Mouse (Mus musculus) urinary bladder, postnatal 36 days (tissue): ENCODE data around the gene Nmur1.
"Not testable (repeated sequence)": the region's sequence is repeated elsewhere in the genome, so short reads cannot be mapped to it uniquely, and the experiment has no call there.

Experiments
- DNase-seq, 2 experiments: peaks; one replicate each; pipeline ENCODE4 v3.0.0; 2022; ENCODE audit warnings: low spot score in 2 of 2, mixed read lengths in 1 of 2

Gene Nmur1

DNA sequence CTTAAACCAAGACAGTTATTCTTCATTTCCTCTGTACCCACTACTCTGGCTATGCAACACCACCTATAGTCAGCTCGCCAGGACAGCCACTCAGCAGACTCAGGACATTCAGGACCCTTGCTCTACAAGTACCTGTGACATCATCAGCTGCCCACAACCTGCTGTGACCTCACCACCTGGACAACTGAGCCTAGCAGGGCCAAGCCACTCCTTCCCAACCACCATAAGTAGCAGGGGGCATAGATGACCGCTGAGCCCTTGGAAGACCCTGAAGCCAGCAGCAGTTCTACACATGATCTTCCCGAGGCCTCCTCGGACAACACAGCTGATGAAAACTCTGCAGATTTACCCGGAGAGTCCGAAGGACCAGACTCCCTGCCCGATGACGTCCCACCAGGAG is at the start of gene Nmur1, which contains the start of gene Tex44:
TSS of gene Nmur1 (minus strand) at position 101 of the 400 bp plus-strand sequence.
TSS of gene Tex44 (plus strand) at position 202 of the 400 bp plus-strand sequence.
- no peak for DNase-seq

GRCm38 (mm10) chr1:86473109-86473760 is 47.2 kb upstream of the Nmur1 start:
- no peak for DNase-seq

GRCm38 (mm10) chr1:86472197-86472952 is 46.3 kb upstream of the Nmur1 start:
- DNase-seq = peak; percentile 77 to 85

DNA sequence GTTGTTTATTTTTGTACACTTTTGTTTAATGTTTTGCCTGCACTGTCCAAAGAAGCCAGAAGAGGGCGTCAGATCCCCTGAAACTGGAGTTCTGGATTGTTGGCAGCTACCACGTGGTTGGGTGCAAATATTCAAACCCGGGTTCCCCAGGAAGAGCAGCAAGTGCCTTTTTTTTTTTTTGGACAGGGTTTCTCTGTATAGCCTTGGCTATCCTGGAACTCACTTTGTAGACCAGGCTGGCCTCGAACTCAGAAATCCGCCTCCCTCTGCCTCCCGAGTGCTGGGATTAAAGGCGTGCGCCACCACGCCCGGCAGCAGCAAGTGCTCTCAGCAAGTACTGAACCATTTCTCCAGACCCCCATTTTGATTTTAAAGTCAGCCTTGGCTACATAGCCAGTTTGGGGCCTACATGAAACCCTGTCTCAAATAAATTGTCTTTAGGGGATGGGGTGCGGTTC is 45.5 kb upstream of the Nmur1 start:
- not testable (repeated sequence) for DNase-seq

- DNase-seq = peak; percentile 72 to 82
Measured at GRCm38 (mm10) chr1:86470519-86471181, 44.6 kb upstream of the Nmur1 start.

- DNase-seq = no peak
Measured at GRCm38 (mm10) chr1:86469876-86470275, 43.8 kb upstream of the Nmur1 start.

- no peak for DNase-seq
Measured at GRCm38 (mm10) chr1:86467416-86467815, 41.4 kb upstream of the Nmur1 start.

DNA sequence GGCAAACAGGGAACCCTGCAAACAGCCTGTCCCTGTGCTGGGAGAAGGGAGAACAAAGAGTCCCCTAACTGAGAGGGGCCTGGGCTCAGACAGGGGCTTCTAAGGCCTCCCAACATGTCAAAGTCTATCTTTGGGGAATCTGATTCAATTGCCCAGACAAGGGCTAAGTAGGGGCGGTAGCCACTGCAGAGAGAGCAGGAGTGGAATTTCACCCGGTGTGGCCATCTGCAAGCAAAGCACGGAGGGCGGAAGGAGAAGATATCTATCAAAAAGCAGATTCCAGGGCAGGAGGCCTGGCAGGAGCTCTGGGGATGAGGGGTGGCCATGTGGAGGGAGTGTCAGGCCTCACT is 38.8 kb upstream of the Nmur1 start:
- no peak for DNase-seq

GRCm38 (mm10) chr1:86464223-86464874 is 38.3 kb upstream of the Nmur1 start:
- no peak for DNase-seq

- DNase-seq = no peak
Measured at GRCm38 (mm10) chr1:86459371-86459770, 33.3 kb upstream of the Nmur1 start.

GRCm38 (mm10) chr1:86456892-86457581 is 31.0 kb upstream of the Nmur1 start:
- DNase-seq = no peak

- DNase-seq = no peak
Measured at GRCm38 (mm10) chr1:86452713-86453112, 26.7 kb upstream of the Nmur1 start.

- no peak for DNase-seq
Measured at GRCm38 (mm10) chr1:86449966-86450365, 23.9 kb upstream of the Nmur1 start.

DNA sequence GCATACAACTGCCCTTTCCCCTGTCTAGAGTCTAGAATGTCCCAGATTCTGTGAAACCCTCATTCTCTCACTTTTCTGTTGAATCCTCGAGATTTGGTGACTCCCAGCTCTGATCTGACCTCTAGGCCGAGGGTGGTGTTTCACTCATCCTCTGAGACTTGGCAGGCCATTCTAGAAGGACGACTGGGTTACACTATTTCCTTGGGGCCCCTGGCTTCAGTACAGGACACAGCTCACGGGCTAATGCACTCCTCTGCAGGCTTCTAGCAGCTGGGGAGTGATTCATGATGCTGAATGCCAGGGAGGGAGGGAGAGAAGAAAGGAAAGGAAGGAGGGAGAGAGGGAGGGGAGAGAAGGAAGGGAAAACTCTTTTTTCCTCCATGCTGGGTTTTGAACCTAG is 22.2 kb upstream of the Nmur1 start:
- DNase-seq = no peak

GRCm38 (mm10) chr1:86447596-86448171 is 21.7 kb upstream of the Nmur1 start:
- peak in 1 of 2 experiments; percentile 23 for DNase-seq

- DNase-seq = no peak
Measured at GRCm38 (mm10) chr1:86443386-86444172, 17.6 kb upstream of the Nmur1 start.

DNA sequence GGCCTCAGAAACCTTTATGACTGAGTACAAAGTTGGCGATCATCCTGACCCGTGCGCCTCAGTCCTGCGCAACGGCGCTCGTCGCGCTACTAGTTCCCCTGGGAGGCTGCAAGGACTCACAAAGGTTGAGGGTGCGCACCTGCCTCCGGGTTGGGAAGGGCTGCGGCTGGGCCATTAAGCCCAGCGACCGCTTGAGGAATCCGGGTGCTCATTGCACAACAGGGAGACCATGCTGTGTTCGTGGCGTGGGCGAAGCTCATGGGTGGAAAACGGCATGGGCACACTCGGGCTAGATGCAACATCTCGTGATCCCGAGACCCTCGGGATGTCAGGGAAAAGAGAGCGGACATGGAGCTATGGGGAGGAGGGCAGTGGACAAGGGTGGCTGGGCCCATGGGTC is 16.8 kb upstream of the Nmur1 start:
- no peak for DNase-seq

GRCm38 (mm10) chr1:86441980-86442831 is 16.2 kb upstream of the Nmur1 start:
- peak; percentile 83 to 86 for DNase-seq

GRCm38 (mm10) chr1:86441724-86441979 is 15.6 kb upstream of the Nmur1 start:
- no peak for DNase-seq
